Mouse (Mus musculus) right cerebral cortex, postnatal 10 days (tissue): ENCODE data around the gene Pipox.

Source experiments
- DNase-seq, 2 experiments: peaks; one replicate each; pipeline ENCODE4 v3.0.0; 2021; ENCODE audit warnings: low spot score in 2 of 2

Gene Pipox

DNA sequence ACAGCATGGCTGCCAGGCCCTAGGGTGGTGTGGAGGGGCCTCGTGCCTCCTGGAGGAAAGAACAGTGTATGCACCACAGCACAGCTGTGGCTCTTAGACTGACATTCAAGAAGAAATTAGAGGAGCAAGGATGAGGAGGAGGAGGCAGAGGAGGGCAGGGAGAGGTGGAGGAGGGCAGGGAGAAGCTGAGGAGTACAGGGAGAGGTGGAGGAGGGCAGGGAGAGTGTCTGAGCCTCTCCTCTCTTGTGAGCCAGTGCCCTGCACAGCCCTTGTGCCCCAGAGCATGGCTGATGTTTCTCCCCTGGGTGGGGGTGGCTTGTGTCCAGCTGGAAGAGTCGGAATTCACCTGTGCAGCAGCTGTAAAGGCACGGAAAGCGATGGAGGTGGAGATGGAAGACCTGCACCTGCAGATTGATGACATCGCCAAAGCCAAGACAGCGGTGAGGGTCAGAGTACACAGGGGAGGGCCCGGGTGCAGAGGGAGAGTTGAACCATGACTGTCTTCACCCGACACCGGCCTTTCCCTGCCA is 46.2 kb downstream of the Pipox start:
- DNase-seq, result no peak

DNA sequence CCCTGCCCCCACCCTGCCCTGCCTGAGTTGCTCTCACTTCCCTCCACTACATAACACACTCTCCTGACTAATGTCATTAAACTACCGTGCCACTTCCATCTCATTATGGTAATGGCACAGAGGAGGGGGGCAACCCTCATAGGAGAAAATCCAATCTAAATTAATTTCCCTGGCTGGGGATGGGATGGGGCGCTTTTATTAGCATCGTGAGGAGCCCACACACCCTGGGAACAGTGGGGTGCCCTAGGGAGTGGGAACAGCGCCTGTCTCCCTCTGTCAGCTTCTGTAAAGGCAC is 50.0 kb downstream of the Pipox start:
- DNase-seq, result no peak

DNA sequence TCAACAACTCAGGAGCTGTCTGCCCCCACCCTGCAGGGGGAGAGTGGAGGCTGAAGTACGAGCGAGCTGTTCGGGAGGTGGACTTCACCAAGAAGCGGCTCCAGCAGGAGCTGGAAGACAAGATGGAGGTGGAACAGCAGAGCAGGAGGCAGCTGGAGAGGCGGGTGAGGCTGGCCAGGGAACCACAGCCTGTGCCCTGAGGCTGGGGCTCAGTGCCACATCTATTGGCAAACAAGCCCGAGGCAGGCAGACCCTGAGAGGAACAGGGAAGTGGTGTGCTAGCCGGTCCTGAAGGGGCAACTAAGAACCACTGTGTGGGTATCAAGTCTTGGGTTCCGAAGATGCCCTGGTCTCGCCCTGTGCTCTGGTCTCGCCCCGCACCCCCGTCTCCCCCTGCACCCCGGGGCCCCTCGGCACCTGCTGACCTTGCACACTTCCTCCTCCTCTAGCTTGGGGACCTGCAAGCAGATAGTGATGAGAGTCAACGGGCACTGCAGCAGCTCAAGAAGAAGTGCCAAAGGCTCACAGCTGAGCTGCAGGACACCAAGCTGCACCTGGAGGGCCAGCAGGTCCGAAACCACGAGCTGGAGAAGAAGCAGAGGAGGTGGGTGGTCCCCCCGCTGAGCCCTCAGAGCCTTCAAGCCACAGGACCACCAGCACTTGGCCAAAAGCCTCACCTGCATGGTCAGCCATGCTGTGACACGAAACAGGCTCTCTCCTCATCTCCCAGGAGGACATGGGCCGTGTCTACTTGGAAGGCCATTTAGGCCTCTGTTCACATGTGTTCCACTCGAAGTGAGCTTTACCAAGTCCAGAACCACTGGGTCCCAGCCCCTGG is 50.6 kb downstream of the Pipox start:
- no peak for DNase-seq

DNA sequence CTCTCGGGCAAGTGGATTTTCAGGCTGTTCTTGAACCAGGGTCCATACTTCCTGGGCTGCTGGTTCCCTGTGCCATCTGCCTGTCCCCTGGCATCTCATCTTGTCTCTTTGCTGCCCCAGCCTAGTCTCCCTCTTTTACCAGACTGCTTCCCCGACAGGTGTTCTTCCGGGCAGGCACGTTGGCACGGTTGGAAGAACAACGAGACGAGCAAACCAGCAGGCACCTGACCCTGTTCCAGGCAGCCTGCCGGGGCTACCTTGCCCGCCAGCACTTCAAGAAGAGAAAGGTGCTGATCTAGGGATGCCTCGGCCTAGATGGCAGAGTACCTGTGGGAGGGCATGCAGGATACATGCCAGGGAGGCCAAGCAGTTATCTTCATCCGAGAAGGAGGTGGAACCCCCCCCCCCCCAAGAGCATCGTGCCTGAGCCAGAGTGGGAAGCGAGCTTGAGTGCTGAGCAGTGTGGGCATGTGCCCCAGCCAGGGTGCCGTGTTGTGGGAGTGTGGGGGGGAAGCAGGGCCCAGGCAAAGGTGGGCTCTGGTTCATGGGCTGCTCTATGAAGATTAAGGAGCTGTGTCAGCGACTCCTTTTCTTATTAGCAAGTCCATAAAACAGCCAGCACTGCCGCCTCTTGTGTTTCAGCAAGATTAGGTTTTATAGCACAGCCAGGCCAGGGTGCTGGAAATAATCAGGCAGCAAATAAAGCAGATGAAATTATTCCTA is 53.2 kb downstream of the Pipox start:
- no peak for DNase-seq

DNA sequence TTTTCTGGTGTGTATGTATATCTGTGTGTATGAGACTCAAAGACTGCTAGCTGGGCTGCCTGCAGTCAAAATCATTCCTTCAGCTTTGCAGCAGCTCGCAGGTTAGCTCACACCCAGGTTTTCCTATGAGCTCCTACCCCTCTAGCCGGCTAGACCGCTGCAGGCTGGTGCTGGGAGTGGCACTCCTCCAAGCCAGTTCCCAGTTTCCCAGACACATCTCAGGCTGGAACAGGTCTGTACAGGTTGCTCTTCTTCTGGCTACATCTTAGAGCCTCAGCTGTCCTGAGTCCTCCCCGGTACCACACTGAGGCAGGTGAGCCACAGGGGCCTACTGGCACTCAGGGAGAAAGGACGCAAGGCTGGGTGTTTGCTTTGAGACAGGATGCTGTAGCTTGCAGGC is 56.0 kb downstream of the Pipox start:
- DNase-seq, result no peak

DNA sequence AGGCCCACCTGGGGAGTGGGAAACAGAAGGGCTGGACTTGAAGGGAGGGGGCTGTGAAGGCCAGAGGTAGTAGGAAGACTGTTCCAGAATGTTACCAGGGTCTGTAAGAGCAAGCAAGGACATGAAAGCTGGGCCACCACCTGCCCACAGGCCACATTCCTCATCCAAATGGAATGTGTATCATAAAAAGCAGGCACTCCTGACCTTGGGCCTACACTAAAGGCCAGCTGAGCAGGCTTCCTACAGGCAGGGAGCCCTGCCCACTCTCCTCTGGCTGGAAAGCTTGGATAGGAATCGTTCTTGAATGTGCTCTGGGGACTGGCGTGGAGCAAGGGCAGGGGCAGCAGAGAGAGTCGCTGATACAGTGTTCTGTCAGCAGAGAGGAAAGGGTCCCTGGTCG is 57.1 kb downstream of the Pipox start:
- DNase-seq, result no peak

DNA sequence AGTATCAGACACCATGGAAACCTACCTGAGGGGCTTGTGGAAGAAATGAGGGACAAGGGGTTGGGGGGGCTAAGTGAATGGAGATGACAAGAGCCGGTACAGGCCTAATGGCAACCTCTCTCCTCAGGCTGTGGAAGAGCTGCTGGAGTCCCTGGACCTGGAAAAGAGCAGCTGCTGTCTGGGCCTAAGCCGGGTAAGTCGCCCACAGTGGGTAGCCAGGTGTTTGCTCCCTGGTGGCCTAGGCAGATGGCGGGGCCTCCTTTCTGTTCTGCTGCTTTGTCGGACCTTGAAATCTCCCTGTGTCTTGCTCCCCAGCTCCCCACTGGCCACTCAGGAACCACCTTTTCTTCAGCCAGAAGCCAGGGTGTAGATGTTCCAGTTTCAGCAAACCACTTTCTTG is 57.6 kb downstream of the Pipox start:
- no peak for DNase-seq

DNA sequence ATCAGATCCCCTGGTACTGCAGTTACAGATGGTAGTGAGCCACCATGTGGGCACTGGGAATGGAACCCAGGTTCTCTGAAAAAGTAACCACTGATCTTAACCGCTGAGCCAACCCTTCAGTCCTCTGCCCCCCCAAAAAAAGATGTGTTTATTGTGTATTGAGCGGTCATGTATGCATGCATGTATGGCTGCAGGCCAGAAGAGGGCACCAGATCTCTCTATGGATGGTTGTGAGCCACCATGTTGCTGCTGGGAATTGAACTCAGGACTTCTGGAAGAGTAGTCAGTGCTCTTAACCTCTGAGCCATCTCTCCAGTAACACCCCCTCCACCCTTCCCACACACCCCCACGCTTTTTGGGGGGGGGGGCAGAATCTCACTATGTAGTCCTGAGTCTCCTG is 58.8 kb downstream of the Pipox start:
- no peak for DNase-seq

DNA sequence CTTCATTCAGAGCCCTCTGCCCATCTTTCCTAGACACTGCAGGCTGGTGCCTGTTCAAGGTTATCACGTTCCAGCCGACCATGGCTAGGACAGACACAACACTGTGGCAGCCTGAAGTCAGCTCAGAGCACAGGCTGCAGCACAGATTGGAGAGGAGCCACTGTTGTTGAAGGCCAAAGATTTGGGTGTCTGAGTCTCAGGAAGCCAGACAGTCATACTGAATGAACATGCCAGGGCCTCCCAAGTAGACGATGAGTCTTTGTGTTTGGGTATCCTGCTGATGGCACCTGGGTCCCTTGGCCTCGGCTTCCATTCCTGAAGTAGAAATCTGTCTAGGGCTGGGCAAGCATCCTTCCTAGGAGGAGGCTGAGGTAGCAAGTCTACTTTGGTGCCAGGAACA is 61.4 kb downstream of the Pipox start:
- no peak for DNase-seq

DNA sequence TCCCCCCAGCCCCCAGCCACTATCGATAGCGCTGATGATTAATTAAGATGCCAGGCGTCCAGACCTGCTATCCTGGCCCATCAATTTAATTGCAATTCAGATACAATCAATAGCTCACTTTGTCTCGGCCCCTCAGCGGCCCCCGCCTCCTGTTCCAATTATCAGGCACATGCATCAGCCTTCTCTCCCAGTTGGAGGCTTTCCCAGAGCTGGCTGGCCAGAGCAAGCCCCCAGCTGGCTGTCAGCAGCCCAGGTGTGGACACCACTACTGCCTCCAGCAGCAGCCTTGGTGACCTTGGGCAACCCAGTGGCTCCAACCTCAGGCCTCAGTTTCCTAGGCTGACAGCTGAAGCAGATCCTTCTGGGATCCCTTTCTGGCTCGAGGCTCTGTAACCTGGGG is 63.0 kb downstream of the Pipox start:
- no peak for DNase-seq
